ENCODE assay signal across 9 mouse cellular contexts in the genomic region with DNA sequence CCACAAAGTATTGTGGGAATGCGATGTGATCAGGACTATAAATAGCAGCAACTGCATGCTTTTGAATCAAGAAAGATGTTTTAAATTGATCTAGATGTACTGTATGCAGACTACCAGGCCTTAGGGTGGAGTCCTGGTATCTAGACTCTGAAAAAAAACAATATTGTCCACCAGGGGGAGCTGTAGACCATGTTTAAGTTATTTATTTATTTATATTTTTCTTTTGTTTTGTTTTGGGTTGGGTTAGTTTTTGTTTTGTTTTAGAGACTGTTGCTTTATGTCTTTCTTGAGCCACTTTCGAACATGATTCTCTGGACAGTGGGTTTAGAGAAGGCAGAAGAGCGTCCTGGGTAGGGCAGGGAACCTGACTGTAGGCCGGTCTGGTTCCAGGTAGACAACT. TPM values are rescaled to one million over a fixed set of nuclear protein-coding genes. Genes with fewer than 3 reads are reported as not detected.
DNase-seq lines count a peak whose midpoint lies in the region; ATAC-seq and TF ChIP-seq lines count a peak whose summit lies in the region.
"Had no signal": no experiment of that assay in that cellular context is flagged by ENCODE, and none has a peak within 500 bp of the region (broad histone marks: within the 10 kb centered on the region; RNA-seq: fewer than 3 reads in every experiment).

No protein-coding gene starts in this region.

- 51% methylated on average over 4 of the region's 4 CpGs for WGBS in thymus, adult 2 months

- TF ChIP-seq POLR2A in thymus, adult 2 months (IDR thresholded peaks at IDR 0.05; ENCODE audit: control insufficient read depth, extremely low read depth, insufficient read depth, low read length, poor library complexity) = no peak
- TF ChIP-seq POLR2A in embryonic fibroblast, embryonic 13.5 days (IDR thresholded peaks at IDR 0.05; ENCODE audit: low read depth, low read length) = no peak

- peak overlapping the region; percentile 15; the same call in 1 of the 2 replicates for H3K4me3 ChIP-seq in thymus, adult 2 months (ENCODE audit: control insufficient read depth, insufficient read depth, low read length)
- no peak overlapping the region for H3K4me3 ChIP-seq in embryonic fibroblast, embryonic 13.5 days (ENCODE audit: insufficient read depth, low read length)
- H3K4me3 ChIP-seq: limb, embryonic 13.5 days had no signal

- DNase-seq in heart, adult 8-10 months (ENCODE audit: low spot score) = peak; percentile 75
- DNase-seq in heart, adult 11 months = no peak
- no peak for DNase-seq in thymus, adult 2 months
- no peak for DNase-seq in thymus, postnatal 25 days
- no peak for DNase-seq in adrenal gland, adult 2 months
- no peak for DNase-seq in right cerebral cortex, postnatal 36 days (ENCODE audit: low spot score in 2 of 2)

- ATAC-seq in megakaryocyte progenitor cell, adult 5-6 weeks (replicated peaks; ENCODE audit: poor library complexity) = peak; percentile 65; the same call in 1 of the 2 replicates

- peak overlapping the region; percentile 32; the same call in 1 of the 2 replicates for H3K27ac ChIP-seq in thymus, adult 2 months (ENCODE audit: control insufficient read depth, insufficient read depth, low read length)
- H3K27ac ChIP-seq in embryonic fibroblast, embryonic 13.5 days (ENCODE audit: insufficient read depth, low read length) = peak overlapping the region; percentile 71
- H3K27ac ChIP-seq: limb, embryonic 13.5 days had no signal

- TF ChIP-seq CTCF in thymus, adult 2 months (IDR thresholded peaks at IDR 0.05; ENCODE audit: borderline replicate concordance, control insufficient read depth, extremely low read depth, insufficient read depth, low read length, poor library complexity) = no peak
- no peak for TF ChIP-seq CTCF in embryonic fibroblast, embryonic 13.5 days (IDR thresholded peaks at IDR 0.05; ENCODE audit: borderline replicate concordance, insufficient read depth, low read length)

- H3K4me1 ChIP-seq in thymus, adult 2 months (replicated peaks; ENCODE audit: control insufficient read depth, insufficient read depth, low read length) = peaks cover 4% of the 10 kb centered on the region; the same call in 1 of the 2 replicates
- H3K4me1 ChIP-seq in embryonic fibroblast, embryonic 13.5 days (ENCODE audit: control insufficient read depth, insufficient read depth, low read length) = peaks cover 24% of the 10 kb centered on the region

- H3K36me3 ChIP-seq in thymus, adult 2 months (ENCODE audit: control insufficient read depth, insufficient read depth, low read length) = no peaks in the 10 kb centered on the region
- H3K36me3 ChIP-seq: limb, embryonic 13.5 days had no signal

- no peaks in the 10 kb centered on the region for H3K27me3 ChIP-seq in thymus, adult 2 months (ENCODE audit: control insufficient read depth, insufficient read depth, low read length)

RNA-seq across cellular contexts. Expression of gene Gucy2e, which starts 21.0 kb away (rescaled TPM):
- 1 to 10 TPM; 1.7 to 2.5 (median 2.1) TPM for total RNA-seq in heart, adult 8-10 months (2022)
- polyA plus RNA-seq in thymus, adult 2 months (2012; rRNA removed) = 0.26 and 0.40 TPM in 2 replicates
- polyA plus RNA-seq in embryonic fibroblast, embryonic 13.5 days (2011; ENCODE audit: insufficient read length, low read depth, missing spikeins) = 0.12 TPM in 1 of 2 replicates, not detected in the other
- 0.10 TPM in 1 of 2 replicates, not detected in the other for total RNA-seq in megakaryocyte progenitor cell, adult 5-6 weeks (2015)
- total RNA-seq in megakaryocyte progenitor cell, adult 5-6 weeks (2017) = 0.03 TPM in 1 of 2 replicates, not detected in the other
- total RNA-seq in adrenal gland, adult 2 months (2021) = not detected
- polyA plus RNA-seq in adrenal gland, adult 2 months (2012; rRNA removed) = not detected in 2 replicates
